Mouse (Mus musculus) brown adipose tissue, adult 24 weeks (tissue): ENCODE measurements around the gene Zfp335. TPM values are rescaled to one million over a fixed set of nuclear protein-coding genes. Genes with fewer than 3 reads are reported as not detected.

ENCODE experiments used
- H3K27ac ChIP-seq: fragments of 200-500 bp; replicated peaks from 2 replicates; pipeline ENCODE4 v1.5.1; 2012; ENCODE audit warnings: low read depth, mild to moderate bottlenecking, low read length
- H3K4me1 ChIP-seq: fragments of 200-500 bp; 2 replicates; pipeline ENCODE4 v1.6.1; 2012; ENCODE audit warnings: low read length, mixed read lengths; ENCODE audit not compliant: control insufficient read depth, insufficient read depth, insufficient read length
- H3K4me3 ChIP-seq: fragments of 200-500 bp; 2 replicates; pipeline ENCODE4 v1.5.1; 2012; ENCODE audit warnings: low read depth, mild to moderate bottlenecking, low read length, moderate library complexity; ENCODE audit not compliant: insufficient read depth
- polyA plus RNA-seq: library from polyadenylated mRNA; stranded (reverse); fragments of >200 nt; gene quantifications from 2 replicates; pipeline ENCODE4 v1.2.4, GENCODE M21; 2012; ENCODE audit not compliant: missing spikeins, insufficient read depth, insufficient read length

Gene Zfp335
- polyA plus RNA-seq: 6.2 and 6.9 TPM in 2 replicates

DNA sequence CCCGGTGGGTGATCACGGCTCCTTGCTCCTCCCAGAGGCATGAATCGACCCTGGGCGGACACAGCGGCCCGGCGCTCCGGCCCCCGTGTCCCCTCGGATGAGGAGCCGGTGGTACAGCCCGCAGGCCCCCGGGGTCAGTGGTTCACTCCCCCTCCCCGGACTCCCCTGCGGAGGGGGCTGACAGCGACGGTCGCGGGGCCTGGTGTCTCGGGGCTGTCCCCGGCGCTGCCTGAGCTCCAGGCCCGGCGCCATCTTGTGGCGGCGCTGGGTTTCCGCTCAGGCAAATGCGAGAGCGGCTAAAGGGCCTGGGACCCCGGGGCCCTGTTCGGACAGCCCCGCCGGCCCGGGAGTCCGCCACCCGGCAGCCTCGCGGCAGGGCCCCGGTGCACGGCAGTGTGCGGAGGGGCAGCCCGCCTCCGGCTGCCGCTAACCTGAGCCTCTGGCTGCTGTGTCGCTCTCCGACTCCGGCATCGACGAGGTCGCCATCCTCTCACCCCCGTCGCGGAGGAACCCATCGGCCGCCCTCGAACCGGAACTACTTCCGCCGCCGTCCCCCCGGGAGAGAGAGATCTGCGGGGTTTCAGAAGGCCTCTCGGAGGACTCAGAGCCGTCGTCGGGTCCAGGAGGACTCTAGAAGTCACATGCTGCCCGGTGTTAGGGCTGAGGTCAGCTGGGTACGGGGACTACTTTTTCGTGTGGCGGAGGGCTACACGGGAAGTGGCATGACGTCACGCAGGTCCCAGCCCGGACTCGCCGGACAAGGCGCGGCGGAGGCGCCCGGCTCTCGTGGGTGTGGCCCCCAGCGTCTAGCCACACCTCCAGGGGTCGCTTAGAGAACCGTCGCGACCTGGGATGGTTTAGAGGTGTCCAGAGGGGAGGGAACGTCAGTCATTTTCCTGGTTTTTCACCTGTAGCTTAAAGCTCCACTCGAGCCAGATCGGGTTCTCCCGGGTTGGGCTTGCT is at the start of gene Zfp335:
TSS of gene Zfp335 (minus strand) at position 672 of the 963 bp plus-strand sequence.
- Histone ChIP-seq H3K4me1 (peaks cover 13% of the 10 kb centered on the region), H3K4me3 (peak within 1 kb of the TSS; percentile 91), H3K27ac (peak within 1 kb of the TSS; percentile 100)

DNA sequence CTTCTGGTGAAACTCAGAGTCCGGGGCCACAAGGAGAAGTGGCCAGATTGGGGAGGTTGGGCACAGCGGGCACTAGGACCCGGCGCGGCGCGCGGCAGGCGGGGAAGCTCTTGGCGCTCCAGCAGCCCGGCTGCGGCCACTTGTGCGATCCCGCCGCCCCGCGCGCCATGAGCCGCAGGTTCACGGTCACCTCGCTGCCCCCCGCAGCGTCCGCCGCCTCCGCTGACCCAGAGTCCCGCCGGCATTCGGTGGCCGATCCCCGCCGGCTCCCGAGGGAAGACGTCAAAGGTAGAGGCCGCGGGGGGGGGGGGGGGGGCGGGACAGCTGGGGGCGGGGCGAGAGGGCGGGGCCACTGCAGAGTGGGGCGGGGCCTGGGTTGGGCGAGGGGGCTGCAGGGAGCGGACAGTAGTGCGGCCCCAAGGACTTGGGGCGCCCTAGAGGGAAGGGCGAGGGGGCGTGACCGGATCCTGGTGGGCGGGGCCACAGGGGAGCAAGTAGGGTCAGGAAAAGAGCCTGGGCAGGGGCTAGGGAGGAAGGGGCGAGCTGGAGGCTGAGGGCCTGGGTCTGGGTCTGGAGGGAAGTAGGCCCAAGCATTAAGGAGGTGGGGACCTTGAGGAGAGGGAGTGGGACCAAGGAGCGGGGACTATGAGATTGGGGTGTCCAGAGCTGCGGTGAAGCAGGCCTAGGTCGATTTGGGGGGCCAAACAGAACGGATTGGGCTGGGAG is 49.3 kb upstream of the Zfp335 start, which contains the start of gene Slc12a5:
TSS of gene Slc12a5 (plus strand) at position 87 of the 726 bp plus-strand sequence.
- H3K27ac ChIP-seq: no peak within 1 kb of the TSS
- no peaks in the 10 kb centered on the region for H3K4me1 ChIP-seq
- peak within 1 kb of the TSS; percentile 60 for H3K4me3 ChIP-seq

DNA sequence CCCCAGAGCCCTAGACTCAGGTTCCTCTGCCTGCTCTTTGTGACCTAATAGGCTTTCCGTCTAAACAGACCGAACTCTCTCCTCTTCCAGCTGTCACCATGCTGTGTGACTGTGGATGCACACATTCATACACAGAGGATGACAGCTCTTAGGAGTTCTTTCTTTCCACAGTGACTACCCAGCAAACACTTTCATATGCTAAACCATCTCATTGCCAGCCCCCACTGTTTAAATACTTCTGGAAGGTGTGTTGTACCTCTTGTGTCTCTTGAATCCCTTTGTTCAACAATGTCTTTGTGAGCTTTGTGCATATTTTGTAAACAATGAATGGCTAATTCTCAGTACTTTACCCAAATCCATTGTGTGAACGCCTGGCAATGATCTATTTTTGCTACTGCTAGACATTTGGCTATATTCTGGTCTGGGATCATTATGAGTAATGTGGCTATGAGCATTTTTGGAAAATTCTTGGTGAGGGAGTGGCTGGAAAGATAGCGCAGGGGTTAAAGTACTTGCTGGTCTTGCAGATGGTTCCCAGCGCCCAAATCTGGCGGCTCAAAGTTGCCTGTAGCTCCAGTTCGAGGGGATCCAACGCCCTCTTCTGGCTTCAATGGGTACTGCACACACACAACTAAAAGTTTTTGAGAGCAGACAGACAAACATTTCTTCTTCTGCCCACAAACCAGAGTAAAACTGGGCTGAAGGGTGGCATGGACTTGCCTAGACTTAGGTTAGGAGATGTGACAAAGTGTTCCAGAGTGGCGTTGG is 46.2 kb upstream of the Zfp335 start:
- Histone ChIP-seq H3K4me3 (no peak overlapping the region), H3K27ac (no peak overlapping the region), H3K4me1 (no peaks in the 10 kb centered on the region)

DNA sequence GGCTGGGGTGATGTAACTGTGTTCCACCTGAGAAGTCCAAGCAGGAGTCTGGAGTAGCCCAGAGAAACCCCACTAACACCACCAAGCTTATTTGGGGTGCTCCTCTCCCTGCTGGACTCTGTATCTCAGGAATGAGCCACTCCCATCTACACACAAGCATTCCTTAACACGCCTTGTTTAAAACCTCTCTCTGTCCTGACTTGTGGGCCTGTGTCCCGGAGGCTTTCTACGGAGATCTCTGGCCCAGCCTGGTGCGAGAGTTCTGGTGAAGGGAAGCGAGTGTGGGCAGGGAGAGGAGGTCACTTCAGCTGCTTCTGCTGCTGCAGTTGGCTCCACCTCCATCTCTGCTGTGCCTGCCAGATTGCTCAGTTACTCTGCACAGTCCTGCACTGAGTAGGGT is 44.6 kb upstream of the Zfp335 start:
- Histone ChIP-seq H3K4me3 (no peak overlapping the region), H3K27ac (no peak overlapping the region), H3K4me1 (no peaks in the 10 kb centered on the region)

DNA sequence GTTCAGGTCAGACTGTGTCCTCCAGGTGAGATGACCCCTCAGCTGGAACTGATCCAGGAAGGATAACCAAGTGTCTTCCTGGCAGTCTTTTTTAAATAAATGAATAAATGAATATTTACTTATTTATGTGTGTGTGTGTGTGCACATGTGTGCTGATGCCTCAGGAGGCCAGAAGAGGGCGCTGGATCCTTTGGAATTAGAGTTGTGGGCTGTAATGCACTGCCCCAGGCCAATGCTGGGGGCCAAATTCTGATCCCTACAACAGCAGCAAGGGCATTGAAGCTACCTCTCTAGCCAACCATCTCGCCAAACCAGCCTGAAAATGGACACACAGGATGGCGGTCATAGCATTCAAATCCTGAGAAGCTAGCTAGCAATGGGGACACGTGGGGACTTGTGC is 44.2 kb upstream of the Zfp335 start:
- H3K27ac ChIP-seq: no peak overlapping the region
- no peaks in the 10 kb centered on the region for H3K4me1 ChIP-seq
- H3K4me3 ChIP-seq: no peak overlapping the region

DNA sequence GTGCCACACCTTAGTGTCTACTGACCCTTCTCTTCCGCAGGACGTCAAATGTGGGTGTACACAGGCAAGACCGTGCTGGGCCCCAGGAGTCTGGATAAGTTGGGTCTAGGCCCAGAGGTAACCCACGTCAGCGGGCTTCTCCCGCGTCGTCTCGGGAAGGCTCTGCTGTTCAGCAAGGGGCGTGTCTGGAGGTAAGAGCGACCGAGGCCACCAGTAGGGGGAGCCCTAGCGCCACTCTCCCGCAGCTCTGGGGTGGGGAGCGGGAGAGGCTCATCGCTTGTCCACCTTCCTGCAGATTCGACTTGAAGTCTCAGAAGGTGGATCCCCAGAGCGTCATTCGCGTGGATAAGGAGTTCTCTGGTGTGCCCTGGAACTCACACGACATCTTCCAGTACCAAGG is 41.7 kb upstream of the Zfp335 start:
- H3K27ac ChIP-seq: no peak overlapping the region
- no peak overlapping the region for H3K4me3 ChIP-seq
- H3K4me1 ChIP-seq: no peaks in the 10 kb centered on the region

DNA sequence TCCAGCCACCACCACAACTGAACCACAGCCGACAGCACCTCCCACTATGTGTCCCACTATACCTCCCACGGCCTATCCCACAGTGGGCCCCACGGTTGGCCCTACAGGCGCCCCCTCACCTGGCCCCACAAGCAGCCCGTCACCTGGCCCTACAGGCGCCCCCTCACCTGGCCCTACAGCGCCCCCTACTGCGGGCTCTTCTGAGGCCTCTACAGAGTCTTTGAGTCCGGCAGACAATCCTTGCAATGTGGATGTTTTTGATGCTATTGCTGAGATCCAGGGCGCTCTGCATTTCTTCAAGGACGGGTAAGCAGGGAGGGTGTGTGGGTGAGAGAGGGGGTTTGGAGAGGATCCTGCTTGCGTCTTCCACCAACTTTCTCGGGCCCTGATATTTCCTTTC is 40.9 kb upstream of the Zfp335 start:
- Histone ChIP-seq H3K4me3 (no peak overlapping the region), H3K27ac (no peak overlapping the region), H3K4me1 (no peaks in the 10 kb centered on the region)

DNA sequence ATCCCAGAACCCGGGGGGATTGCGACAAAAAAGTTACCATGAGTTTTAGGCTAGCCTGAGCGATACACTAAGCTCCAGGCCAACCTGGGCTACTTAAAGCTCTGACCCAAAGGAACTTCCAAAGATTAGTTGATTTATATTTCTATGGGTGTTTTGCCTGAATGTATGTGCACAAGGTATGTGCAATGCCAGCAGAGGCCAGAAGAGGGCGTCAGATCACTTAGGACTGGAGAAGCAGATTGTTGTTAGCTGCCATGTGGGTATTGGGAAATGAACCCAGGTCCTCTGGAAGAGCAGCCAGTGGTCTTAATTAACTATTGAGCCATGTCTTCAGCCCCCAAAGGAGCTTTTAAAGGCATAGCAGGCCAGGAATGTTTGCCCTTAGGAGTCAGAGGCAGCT is 40.2 kb upstream of the Zfp335 start:
- Histone ChIP-seq H3K27ac (no peak overlapping the region), H3K4me1 (no peaks in the 10 kb centered on the region), H3K4me3 (no peak overlapping the region)

DNA sequence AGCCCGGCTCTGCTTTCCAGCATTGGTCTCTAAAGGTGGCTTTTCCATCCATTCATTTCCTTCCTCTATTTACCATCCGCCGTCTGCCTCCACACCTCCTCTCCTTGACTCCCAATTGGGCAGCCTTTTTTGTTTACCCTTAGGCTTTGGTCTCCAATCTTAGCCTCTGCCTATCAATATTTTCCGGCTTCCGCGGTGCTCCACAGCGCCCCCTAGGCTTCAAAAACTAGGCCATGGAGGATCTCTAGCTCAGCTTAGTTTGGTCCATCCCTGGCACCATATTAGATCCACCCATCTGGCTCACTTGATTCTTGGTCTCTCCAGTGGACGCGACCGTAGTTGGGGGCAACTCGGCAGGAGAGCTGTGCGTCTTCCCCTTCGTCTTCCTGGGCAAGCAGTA is 38.9 kb upstream of the Zfp335 start:
- no peak overlapping the region for H3K4me3 ChIP-seq
- no peaks in the 10 kb centered on the region for H3K4me1 ChIP-seq
- no peak overlapping the region for H3K27ac ChIP-seq

DNA sequence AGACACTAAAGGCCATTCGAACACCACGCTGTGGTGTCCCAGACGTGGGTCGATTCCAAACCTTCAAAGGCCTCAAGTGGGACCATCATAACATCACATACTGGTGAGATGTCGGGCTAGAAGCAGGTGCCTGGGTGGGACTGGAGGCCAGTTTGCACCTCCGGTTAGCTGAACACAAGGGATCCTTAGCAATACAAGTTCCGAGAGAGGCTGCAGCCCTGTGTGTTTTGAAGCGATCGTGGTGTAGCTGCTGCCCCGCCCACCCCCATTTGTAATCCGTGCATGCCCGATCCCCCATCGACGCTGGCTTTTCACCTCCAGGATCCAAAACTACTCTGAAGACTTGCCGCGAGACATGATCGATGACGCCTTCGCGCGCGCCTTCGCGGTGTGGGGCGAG is 37.4 kb upstream of the Zfp335 start:
- H3K4me3 ChIP-seq: peak overlapping the region; percentile 20; the same call in 1 of the 2 replicates
- H3K27ac ChIP-seq: no peak overlapping the region
- H3K4me1 ChIP-seq: no peaks in the 10 kb centered on the region

DNA sequence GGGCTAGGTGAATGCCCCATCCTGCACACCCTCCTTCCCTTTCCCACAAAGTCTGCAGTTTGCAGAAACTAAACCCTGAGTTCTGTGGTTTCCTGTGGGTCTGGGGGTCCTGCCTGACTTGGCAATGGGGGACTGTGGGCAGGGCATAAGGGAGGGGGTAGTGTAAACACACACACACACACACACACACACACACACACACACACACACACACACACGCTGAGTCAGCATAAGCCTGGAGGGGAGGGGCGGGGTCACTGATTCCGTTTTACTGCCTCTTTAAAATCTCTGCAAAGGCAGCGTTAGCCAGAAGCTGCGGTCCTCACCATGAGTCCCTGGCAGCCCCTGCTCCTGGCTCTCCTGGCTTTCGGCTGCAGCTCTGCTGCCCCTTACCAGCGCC is 36.4 kb upstream of the Zfp335 start:
- Histone ChIP-seq H3K27ac (no peak overlapping the region), H3K4me1 (no peaks in the 10 kb centered on the region), H3K4me3 (no peak overlapping the region)

DNA sequence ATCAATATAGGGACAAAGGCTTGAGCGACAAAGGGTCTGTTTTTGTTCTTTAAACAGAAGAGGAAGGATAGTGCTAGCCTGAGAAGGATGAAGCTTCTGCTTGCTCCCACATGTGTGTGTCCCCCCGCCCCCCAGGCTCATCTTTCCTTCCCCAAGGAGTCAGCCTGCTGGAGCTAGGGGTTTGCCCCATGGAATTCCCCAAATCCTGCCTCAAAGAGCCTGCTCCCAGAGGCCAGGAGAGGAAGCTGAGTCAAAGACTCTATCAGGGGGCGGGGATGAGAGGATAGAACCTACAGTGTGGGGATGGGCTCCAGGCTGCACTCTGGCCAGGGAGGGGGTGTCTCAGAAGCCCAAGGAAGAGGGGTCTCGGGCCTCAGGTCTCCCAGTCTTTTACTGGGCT is 35.9 kb upstream of the Zfp335 start:
- no peak overlapping the region for H3K4me3 ChIP-seq
- no peaks in the 10 kb centered on the region for H3K4me1 ChIP-seq
- H3K27ac ChIP-seq: no peak overlapping the region

DNA sequence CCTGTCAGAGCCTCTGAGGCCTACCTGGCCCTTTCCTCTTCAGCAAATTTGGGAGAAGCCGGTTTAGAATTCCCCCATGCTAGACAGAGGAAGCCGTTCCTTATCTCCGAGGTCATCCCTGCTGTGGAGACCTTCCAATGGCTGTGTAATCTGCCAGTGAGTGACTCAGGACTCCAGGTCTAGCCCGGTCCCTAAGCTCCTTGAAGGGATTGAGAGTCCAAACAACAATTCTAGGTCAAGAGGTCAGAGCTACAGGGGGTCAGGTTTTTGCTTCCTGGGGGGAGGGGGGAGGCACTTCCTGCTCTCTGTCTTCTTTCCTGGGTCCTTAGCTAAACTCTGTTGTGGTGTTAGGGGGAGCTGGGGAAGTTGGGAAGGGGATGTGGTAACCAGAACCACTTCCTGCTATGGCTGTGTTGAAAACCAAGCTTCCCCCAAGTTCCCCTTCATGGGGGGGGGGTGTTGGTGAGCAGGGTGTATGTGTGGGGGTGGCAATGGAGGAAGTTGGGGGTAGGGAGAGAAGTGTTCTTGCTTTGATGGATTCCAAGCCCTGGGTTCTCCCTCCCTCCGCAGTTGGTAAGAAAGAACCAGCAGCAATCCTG is 31.2 kb upstream of the Zfp335 start:
- no peaks in the 10 kb centered on the region; the same call in 1 of the 2 replicates for H3K4me1 ChIP-seq
- no peak overlapping the region for H3K27ac ChIP-seq
- H3K4me3 ChIP-seq: no peak overlapping the region

DNA sequence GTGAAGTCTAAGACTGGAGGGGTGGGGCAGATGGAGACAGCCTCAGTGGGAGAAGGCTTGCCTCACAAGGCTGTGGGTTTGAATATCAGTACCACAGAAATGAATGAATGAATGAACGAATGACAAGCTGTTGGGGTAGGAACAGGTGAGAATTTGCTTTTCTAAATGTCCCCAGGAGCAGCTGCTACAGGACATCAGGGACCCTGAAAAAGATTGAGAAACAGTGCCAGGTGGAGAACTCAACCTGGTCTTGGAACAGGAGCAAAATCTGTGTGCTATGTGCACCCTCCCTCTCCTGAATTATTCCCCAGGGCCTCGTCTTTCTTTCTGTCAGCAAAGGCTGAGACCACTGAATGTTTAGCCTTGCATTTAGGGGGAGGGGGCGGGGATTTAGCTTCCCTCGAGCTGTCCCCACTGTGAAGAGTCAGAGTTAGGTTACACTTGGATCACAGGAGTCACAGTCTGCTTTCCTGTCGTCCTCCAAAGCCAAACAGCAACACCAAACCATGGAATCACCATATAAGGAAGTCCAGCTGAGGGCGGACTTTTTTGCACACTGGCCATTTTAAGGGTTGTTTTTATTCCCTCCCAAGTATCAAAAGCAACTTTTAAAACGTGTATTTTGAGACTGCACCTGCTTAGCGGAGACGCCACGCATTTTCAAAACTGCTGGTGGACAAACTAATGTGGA is 28.7 kb upstream of the Zfp335 start, which contains the start of gene Mmp9:
TSS of gene Mmp9 (plus strand) at position 641 of the 691 bp plus-strand sequence.
- Histone ChIP-seq H3K27ac (no peak within 1 kb of the TSS), H3K4me3 (no peak within 1 kb of the TSS), H3K4me1 (no peaks in the 10 kb centered on the region; the same call in 1 of the 2 replicates)
